Mouse (Mus musculus): ENCODE measurements at regions not wholly inside any gene's neighbourhood (a gene's known extent, or its start where the extent isn't known, plus 50 kb on each side); places are given as distances from the start of the nearest gene placed in this dataset.
"Not testable (repeated sequence)": the region's sequence is repeated elsewhere in the genome, so short reads cannot be mapped to it uniquely, and the experiment has no call there.

DNA sequence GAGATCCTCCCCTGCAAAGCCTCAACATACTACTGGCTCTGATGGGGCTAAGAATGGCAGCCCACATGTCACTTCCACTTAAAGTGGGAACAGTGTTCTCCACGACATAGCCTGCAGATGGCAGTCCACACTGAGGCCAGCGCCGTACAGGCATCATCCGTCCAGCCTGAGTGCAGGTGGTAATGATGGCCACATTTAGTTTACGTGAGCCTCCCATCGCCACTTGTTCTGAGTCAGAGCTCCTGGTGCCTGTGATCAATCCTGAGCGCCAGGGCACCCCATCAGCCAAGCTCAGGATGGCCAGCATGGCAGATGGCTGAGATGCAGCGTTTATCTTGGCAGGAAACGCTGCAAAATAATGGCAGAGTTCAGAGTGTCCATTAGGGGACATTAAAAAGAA is 159.6 kb downstream of the Adgrd1 start:
- H3K4me1 ChIP-seq, result no peaks in the 10 kb centered on the region
- no peak for ATAC-seq (ENCODE audit: low FRiP score, low read depth)
- H3K4me2 ChIP-seq (replicated peaks), result no peak overlapping the region
- H3K9me3 ChIP-seq, result 0 out of 2 replicates have a peak, but pooled peaks cover 4% of the 10 kb centered on the region
- no peaks in the 10 kb centered on the region for H3K27me3 ChIP-seq (replicated peaks)
- no peak overlapping the region for H3K27ac ChIP-seq
- H3K4me3 ChIP-seq, result no peak overlapping the region
- H3K9ac ChIP-seq, result no peak overlapping the region
- H3K36me3 ChIP-seq, result no peaks in the 10 kb centered on the region
- 69% methylated on average over 9 of the region's 9 CpGs for WGBS

DNA sequence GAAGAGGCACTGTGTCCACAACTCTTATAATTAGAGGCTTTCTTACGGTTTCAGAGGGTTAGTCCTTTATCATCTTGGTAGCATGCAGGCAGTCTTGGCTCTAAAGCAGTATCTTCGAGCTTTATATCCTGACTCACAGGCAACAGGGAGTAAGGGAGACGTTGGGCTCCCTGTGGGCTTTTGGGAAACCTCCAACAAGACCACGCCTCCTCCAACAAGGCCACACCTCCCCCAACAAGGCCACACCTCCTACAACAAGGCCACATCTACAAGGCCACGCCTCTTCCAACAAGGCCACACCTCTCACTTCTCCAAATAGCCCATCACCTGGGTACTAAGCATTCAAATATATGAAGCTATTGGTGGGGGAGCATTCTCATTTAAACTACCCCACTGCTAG is 160.7 kb downstream of the Adgrd1 start:
- Histone ChIP-seq H3K9me3 (0 out of 2 replicates have a peak, but pooled peaks cover 4% of the 10 kb centered on the region), H3K4me2 (replicated peaks) (no peak overlapping the region), H3K9ac (no peak overlapping the region), H3K4me3 (no peak overlapping the region), H3K36me3 (no peaks in the 10 kb centered on the region), H3K27me3 (replicated peaks) (no peaks in the 10 kb centered on the region), H3K4me1 (no peaks in the 10 kb centered on the region), H3K27ac (no peak overlapping the region)
- ATAC-seq (ENCODE audit: low FRiP score, low read depth), result no peak
- 66% methylated on average over 5 of the region's 5 CpGs for WGBS

GRCm38 (mm10) chr5:129260689-129261088 is 164.1 kb downstream of the Adgrd1 start:
- H3K9ac ChIP-seq, result no peak overlapping the region
- H3K27ac ChIP-seq, result no peak overlapping the region
- WGBS, result 70% methylated on average over 9 of the region's 9 CpGs
- H3K9me3 ChIP-seq, result no peaks in the 10 kb centered on the region
- ATAC-seq (ENCODE audit: low FRiP score, low read depth), result no peak
- H3K4me2 ChIP-seq (replicated peaks), result no peak overlapping the region
- no peak overlapping the region for H3K4me3 ChIP-seq
- no peaks in the 10 kb centered on the region for H3K27me3 ChIP-seq (replicated peaks)
- H3K4me1 ChIP-seq, result 0 out of 2 replicates have a peak, but pooled peaks cover 4% of the 10 kb centered on the region
- no peaks in the 10 kb centered on the region for H3K36me3 ChIP-seq

DNA sequence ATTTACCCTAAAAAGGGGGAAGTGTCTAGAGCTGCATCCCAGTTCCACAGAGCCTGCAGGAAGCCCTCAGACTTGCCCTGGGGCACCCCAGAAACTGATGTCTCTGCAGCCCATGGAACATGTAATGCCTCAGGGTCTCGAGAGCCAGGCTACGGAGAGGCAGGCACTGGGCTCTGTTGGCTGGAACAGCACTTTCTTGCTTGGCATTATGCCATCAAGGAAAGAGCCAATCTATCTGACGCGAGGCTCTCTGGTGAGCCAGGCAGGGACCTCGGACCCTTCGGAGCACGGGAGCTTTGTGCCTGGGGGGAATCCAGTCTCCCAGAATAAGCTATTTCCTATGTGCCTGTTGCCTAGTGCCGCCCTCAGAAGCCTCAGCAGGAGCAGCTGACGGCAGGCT is 166.6 kb downstream of the Adgrd1 start:
- no peak overlapping the region for H3K9ac ChIP-seq
- no peak overlapping the region for H3K27ac ChIP-seq
- H3K36me3 ChIP-seq, result no peaks in the 10 kb centered on the region
- no peak for ATAC-seq (ENCODE audit: low FRiP score, low read depth)
- H3K4me1 ChIP-seq, result peaks cover 17% of the 10 kb centered on the region
- no peak overlapping the region for H3K4me3 ChIP-seq
- no peaks in the 10 kb centered on the region for H3K9me3 ChIP-seq
- WGBS, result 57% methylated on average over 9 of the region's 9 CpGs
- 0 out of 2 replicates have a peak, but pooled peaks cover 3% of the 10 kb centered on the region for H3K27me3 ChIP-seq (replicated peaks)
- no peak overlapping the region for H3K4me2 ChIP-seq (replicated peaks)

GRCm38 (mm10) chr5:129264363-129264762 is 167.8 kb downstream of the Adgrd1 start:
- Histone ChIP-seq H3K4me2 (replicated peaks) (no peak overlapping the region), H3K27me3 (replicated peaks) (peaks cover 3% of the 10 kb centered on the region; the same call in 1 of the 2 replicates), H3K4me3 (no peak overlapping the region), H3K4me1 (peaks cover 27% of the 10 kb centered on the region), H3K27ac (no peak overlapping the region), H3K9ac (no peak overlapping the region), H3K9me3 (no peaks in the 10 kb centered on the region), H3K36me3 (no peaks in the 10 kb centered on the region)
- no peak for ATAC-seq (ENCODE audit: low FRiP score, low read depth)
- WGBS, result 93% methylated on average over 15 of the region's 15 CpGs

GRCm38 (mm10) chr5:129268456-129268855 is 171.9 kb downstream of the Adgrd1 start:
- H3K4me2 ChIP-seq (replicated peaks), result no peak overlapping the region
- H3K4me3 ChIP-seq, result no peak overlapping the region
- H3K9ac ChIP-seq, result no peak overlapping the region
- ATAC-seq (ENCODE audit: low FRiP score, low read depth), result no peak
- H3K27ac ChIP-seq, result no peak overlapping the region
- H3K9me3 ChIP-seq, result no peaks in the 10 kb centered on the region
- peaks cover 23% of the 10 kb centered on the region for H3K4me1 ChIP-seq
- peaks cover 3% of the 10 kb centered on the region; the same call in 1 of the 2 replicates for H3K27me3 ChIP-seq (replicated peaks)
- 10% methylated on average over 9 of the region's 9 CpGs for WGBS
- no peaks in the 10 kb centered on the region for H3K36me3 ChIP-seq

DNA sequence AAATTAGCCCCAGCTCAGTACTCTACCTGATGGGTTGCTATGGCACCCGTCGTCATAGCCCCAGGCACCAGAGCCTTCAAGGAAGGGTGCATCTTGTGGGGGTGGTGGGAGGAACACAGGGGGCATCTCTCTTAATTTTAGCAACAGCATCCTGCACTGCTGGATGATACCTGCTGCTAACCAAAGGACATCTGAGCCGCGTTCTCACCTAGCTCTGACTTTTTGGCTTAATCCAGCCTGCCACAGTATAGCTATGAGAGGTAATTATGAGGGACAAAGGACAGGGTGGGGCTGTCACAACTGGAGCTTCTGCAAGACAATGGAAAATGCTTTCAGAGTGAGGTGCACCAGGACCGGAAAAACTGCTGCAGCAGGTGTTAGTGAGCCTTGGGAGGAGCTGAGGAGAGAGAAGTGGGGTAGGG is 173.5 kb downstream of the Adgrd1 start:
- peaks cover 3% of the 10 kb centered on the region; the same call in 1 of the 2 replicates for H3K27me3 ChIP-seq (replicated peaks)
- H3K4me3 ChIP-seq, result no peak overlapping the region
- no peak overlapping the region for H3K9ac ChIP-seq
- no peak overlapping the region for H3K27ac ChIP-seq
- 0 out of 2 replicates have a peak, but pooled peaks cover 2% of the 10 kb centered on the region for H3K9me3 ChIP-seq
- no peak overlapping the region for H3K4me2 ChIP-seq (replicated peaks)
- H3K4me1 ChIP-seq, result peaks cover 23% of the 10 kb centered on the region
- H3K36me3 ChIP-seq, result no peaks in the 10 kb centered on the region
- 20% methylated on average over 5 of the region's 5 CpGs for WGBS
- ATAC-seq (ENCODE audit: low FRiP score, low read depth), result no peak

DNA sequence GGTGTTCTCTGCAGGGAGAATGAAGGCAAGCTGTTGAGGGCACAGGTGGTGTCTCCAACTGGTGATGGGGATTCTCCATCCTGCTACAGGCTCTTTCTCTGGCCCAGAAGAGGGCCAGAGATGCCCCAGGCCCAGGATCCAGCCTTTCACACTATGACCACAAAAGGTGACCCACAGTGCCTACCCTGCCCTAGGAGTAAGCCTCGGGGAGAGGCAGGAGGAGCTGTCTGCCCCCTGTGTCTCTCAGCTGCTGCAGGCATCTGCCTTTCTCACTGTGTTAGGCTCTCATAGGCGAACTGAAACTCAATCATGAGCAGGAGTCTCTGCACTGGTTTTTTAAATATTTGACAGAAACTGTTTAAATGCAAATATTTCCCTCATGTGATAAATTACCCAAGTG is 184.9 kb downstream of the Adgrd1 start:
- Histone ChIP-seq H3K27ac (no peak overlapping the region), H3K27me3 (replicated peaks) (no peaks in the 10 kb centered on the region), H3K9me3 (no peaks in the 10 kb centered on the region), H3K4me3 (no peak overlapping the region), H3K4me2 (replicated peaks) (no peak overlapping the region), H3K4me1 (peaks cover 11% of the 10 kb centered on the region), H3K9ac (no peak overlapping the region), H3K36me3 (no peaks in the 10 kb centered on the region)
- 28% methylated on average over 2 of the region's 2 CpGs for WGBS
- no peak for ATAC-seq (ENCODE audit: low FRiP score, low read depth)

DNA sequence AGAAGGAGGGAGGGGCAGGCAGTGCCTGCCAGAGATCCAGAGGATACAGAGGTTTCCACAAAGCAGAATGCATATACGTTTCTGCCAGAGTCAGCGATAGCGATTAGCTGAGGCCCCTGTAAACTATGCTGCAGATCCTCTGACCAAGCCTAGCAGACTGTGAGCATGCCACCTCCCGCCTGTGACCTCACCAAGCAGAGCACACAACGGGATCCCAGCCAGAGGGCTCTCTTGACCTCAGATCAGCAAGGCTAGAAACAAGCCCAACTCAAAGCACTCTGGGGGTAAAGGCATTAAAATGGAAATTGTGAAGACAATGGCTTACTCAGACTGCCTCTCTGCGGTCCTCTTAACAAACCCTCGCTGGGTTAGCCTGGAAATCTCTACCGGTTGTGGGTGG is 185.6 kb downstream of the Adgrd1 start:
- peaks cover 11% of the 10 kb centered on the region for H3K4me1 ChIP-seq
- no peak overlapping the region for H3K4me3 ChIP-seq
- ATAC-seq (ENCODE audit: low FRiP score, low read depth), result no peak
- H3K9ac ChIP-seq, result no peak overlapping the region
- H3K4me2 ChIP-seq (replicated peaks), result no peak overlapping the region
- no peaks in the 10 kb centered on the region for H3K27me3 ChIP-seq (replicated peaks)
- H3K36me3 ChIP-seq, result no peaks in the 10 kb centered on the region
- no peaks in the 10 kb centered on the region for H3K9me3 ChIP-seq
- 3% methylated on average over 8 of the region's 8 CpGs for WGBS
- H3K27ac ChIP-seq, result no peak overlapping the region

DNA sequence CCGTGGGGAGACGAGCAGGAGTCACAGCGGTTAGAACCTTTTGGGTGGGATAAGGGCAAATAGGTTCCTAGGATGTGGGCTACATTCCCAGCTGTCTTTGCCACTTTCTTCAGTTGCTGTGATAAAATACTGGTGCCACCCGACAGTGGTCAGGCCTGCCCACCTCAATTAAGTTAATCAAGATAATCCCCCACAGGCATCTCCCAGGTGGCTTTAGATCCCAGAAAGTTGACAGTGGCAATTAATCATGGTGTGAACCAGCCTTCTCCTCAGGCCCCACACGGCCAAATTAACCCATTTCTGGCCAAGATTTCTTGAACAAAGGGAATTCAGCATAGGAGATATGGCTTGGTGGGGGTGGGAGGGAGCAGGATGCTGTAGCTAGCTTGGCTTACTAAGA is 186.3 kb downstream of the Adgrd1 start:
- Histone ChIP-seq H3K36me3 (no peaks in the 10 kb centered on the region), H3K4me3 (no peak overlapping the region), H3K27ac (no peak overlapping the region), H3K9me3 (no peaks in the 10 kb centered on the region), H3K27me3 (replicated peaks) (0 out of 2 replicates have a peak, but pooled peaks cover 2% of the 10 kb centered on the region), H3K9ac (no peak overlapping the region), H3K4me2 (replicated peaks) (no peak overlapping the region), H3K4me1 (peaks cover 11% of the 10 kb centered on the region)
- WGBS, result 21% methylated on average over 5 of the region's 5 CpGs
- no peak for ATAC-seq (ENCODE audit: low FRiP score, low read depth)

GRCm38 (mm10) chr5:129287481-129287880 is 190.9 kb downstream of the Adgrd1 start:
- Histone ChIP-seq H3K9ac (no peak overlapping the region), H3K4me2 (replicated peaks) (no peak overlapping the region), H3K36me3 (no peaks in the 10 kb centered on the region), H3K27ac (no peak overlapping the region), H3K4me1 (no peaks in the 10 kb centered on the region), H3K27me3 (replicated peaks) (0 out of 2 replicates have a peak, but pooled peaks cover 3% of the 10 kb centered on the region), H3K9me3 (no peaks in the 10 kb centered on the region), H3K4me3 (no peak overlapping the region)
- no peak for ATAC-seq (ENCODE audit: low FRiP score, low read depth)
- 17% methylated on average over 8 of the region's 8 CpGs for WGBS

DNA sequence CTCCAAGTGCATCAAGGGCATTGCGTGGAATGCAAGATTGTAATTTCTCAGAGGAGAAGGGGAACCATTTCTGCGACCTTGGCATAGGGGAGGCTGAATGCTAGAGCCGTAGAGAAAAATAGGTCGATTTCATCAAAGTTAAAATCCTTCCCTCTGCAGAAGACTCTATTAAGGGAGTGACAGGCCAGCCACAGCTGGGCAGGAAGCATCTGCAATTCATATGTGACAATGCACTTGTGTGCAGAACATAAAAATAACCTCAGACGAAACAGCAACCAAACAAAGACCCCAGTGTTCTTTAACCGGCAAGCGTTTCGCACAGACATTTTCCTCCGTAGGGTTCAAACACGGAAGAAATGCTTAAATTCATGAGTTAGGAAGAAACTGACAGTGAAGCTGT is 196.3 kb downstream of the Adgrd1 start:
- H3K4me1 ChIP-seq; H3K4me3 ChIP-seq; H3K9me3 ChIP-seq; H3K36me3 ChIP-seq; H3K27me3 ChIP-seq (replicated peaks); H3K9ac ChIP-seq; ATAC-seq (ENCODE audit: low FRiP score, low read depth); H3K27ac ChIP-seq; H3K4me2 ChIP-seq (replicated peaks): not testable (repeated sequence)
- 56% methylated on average over 10 of the region's 10 CpGs for WGBS

- ATAC-seq (ENCODE audit: low FRiP score, low read depth); H3K4me2 ChIP-seq (replicated peaks); H3K4me1 ChIP-seq; H3K27ac ChIP-seq; H3K27me3 ChIP-seq (replicated peaks); H3K9ac ChIP-seq; H3K36me3 ChIP-seq; H3K4me3 ChIP-seq; H3K9me3 ChIP-seq: not testable (repeated sequence)
- WGBS, result 70% methylated on average over 8 of the region's 8 CpGs
These were observed 198.5 kb downstream of the Adgrd1 start for GRCm38 (mm10) chr5:129294861-129295542.
